Mouse (Mus musculus) adrenal gland, postnatal 10 days (tissue): ENCODE measurements around the gene Marveld3. TPM values are rescaled to one million over a fixed set of nuclear protein-coding genes. Genes with fewer than 3 reads are reported as not detected.

Source experiments
- DNase-seq: peaks from one replicate; pipeline ENCODE4 v3.0.0; 2021; ENCODE audit warnings: mixed read lengths
- total RNA-seq, 2 experiments: library from RNA; stranded (reverse); gene quantifications; 2 replicates each; pipeline ENCODE4 v1.2.3; 2021

The Marveld3 gene
- total RNA-seq, 2 experiments from 2014 or later: 0.27 to 0.90 TPM

- DNase-seq: no peak
Measured at GRCm38 (mm10) chr8:109902379-109902778, 59.6 kb downstream of the Marveld3 start.

Other genes with a start within 250 kb of the Marveld3 start
- 10 to 100 TPM; 43.1 to 44.7 TPM for gene Atxn1l, start 224.5 kb downstream of the Marveld3 start, total RNA-seq
- 10 to 100 TPM; 72.7 to 76.1 TPM for gene Ap1g1, start 183.6 kb downstream of the Marveld3 start, total RNA-seq
- 10 to 100 TPM in 1 of 2 experiments, 1 to 10 TPM in 1; 8.0 to 11.4 TPM for gene Phlpp2, start 93.7 kb downstream of the Marveld3 start, total RNA-seq
- 10 to 100 TPM in 1 of 2 experiments, 1 to 10 TPM in 1; 8.9 to 35.1 TPM for gene Tat, start 28.2 kb upstream of the Marveld3 start, total RNA-seq
- 1 to 10 TPM; 2.6 to 3.6 TPM for gene Chst4, start 77.5 kb upstream of the Marveld3 start, total RNA-seq
- 1 to 10 TPM; 6.4 to 6.7 TPM for gene Zfp612, start 117.5 kb upstream of the Marveld3 start, total RNA-seq
- gene Gm21964, start 139.0 kb upstream of the Marveld3 start, total RNA-seq: not detected
- not detected for gene Gm17720, start 140.6 kb upstream of the Marveld3 start, total RNA-seq
- gene Calb2, start 206.0 kb upstream of the Marveld3 start, total RNA-seq: under 1 TPM; 0.21 to 0.24 TPM